Mouse (Mus musculus) lung, embryonic 16.5 days (tissue): ENCODE data around the gene Cryge. TPM values are rescaled to one million over a fixed set of nuclear protein-coding genes. Genes with fewer than 3 reads are reported as not detected.
A peak's percentile ranks its signal among the peaks of the same experiment; 100 is the strongest.

ENCODE experiments used
- ATAC-seq: fragments of 200-750 bp; cut with Nextera tagmentation; 2 replicates; pipeline ENCODE4 v1.8.0; 2017; ENCODE audit warnings: low read depth, mild to moderate bottlenecking, moderate library complexity
- H3K27ac ChIP-seq: fragments of 300-500 bp; sonication (generic); 2 replicates; pipeline ENCODE4 v1.5.1; 2014; ENCODE audit warnings: mild to moderate bottlenecking, control low read depth, low read length
- H3K27me3 ChIP-seq: fragments of 300-500 bp; sonication (generic); 2 replicates; pipeline ENCODE4 v1.6.1; 2014; ENCODE audit warnings: low read depth, low read length, mixed read lengths; ENCODE audit not compliant: control insufficient read depth, insufficient read depth
- H3K36me3 ChIP-seq: fragments of 300-500 bp; sonication (generic); 2 replicates; pipeline ENCODE4 v1.6.1; 2014; ENCODE audit warnings: low read length; ENCODE audit not compliant: control insufficient read depth, insufficient read depth
- H3K4me1 ChIP-seq: fragments of 300-500 bp; sonication (generic); replicated peaks from 2 replicates; pipeline ENCODE4 v1.6.1; 2014; ENCODE audit warnings: low read length, mixed read lengths; ENCODE audit not compliant: control insufficient read depth, insufficient read depth
- H3K4me2 ChIP-seq: fragments of 300-500 bp; sonication (generic); 2 replicates; pipeline ENCODE4 v1.6.1; 2014; ENCODE audit warnings: low read depth, low read length, control low read depth
- H3K4me3 ChIP-seq: fragments of 300-500 bp; sonication (generic); 2 replicates; pipeline ENCODE4 v1.5.1; 2014; ENCODE audit warnings: mild to moderate bottlenecking, low read length, control low read depth
- H3K9ac ChIP-seq: fragments of 300-500 bp; sonication (generic); 2 replicates; pipeline ENCODE4 v1.6.1; 2014; ENCODE audit warnings: low read length, control low read depth
- H3K9me3 ChIP-seq: fragments of 300-500 bp; sonication (generic); 2 replicates; pipeline ENCODE4 v1.6.1; 2016; ENCODE audit warnings: low read length; ENCODE audit not compliant: control insufficient read depth
- WGBS: fragments of 180-500 bp; shearing (Covaris S2); extraction: QIAGEN DNeasy Blood & Tissue Kit; methylation state at CpG from one replicate; pipeline ENCODE4 v1.1.7; 2014; 5-methylcytosine and 5-hydroxymethylcytosine counted together
- polyA plus RNA-seq: library from polyadenylated mRNA; unstranded; fragments of >200 nt; fragmentation: Nextera tagmentation; extraction: Ambion mirVana; gene quantifications from 2 replicates; pipeline ENCODE4 v1.2.1, GENCODE M21; 2015

Cryge gene
- polyA plus RNA-seq, 1 experiment from 2014 or later, result not detected

DNA sequence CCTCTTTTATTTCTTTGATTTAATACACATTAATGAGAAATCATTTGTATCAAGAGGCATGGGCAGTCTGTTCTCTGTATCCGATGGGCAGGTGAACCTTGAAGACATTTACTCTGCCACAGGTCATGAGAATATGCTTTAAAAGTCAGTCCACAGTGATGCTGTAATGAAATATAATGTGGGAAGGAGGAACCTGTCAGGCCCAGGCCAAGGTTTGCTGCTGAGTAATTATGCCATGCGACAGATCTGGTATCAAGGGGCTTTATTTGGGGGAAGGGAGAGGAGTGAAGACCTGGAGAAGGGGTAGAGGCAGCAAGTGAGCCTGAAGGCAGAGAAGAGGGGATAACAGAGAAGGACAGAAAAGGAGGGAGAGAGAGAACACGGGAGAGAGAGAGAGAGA lies 11.3 kb downstream of the Cryge start:
- Histone ChIP-seq H3K36me3 (no peaks in the 10 kb centered on the region), H3K27me3 (no peaks in the 10 kb centered on the region), H3K4me1 (no peaks in the 10 kb centered on the region), H3K9ac (no peak overlapping the region), H3K27ac (no peak overlapping the region), H3K4me2 (no peak overlapping the region), H3K9me3 (no peaks in the 10 kb centered on the region), H3K4me3 (no peak overlapping the region)
- no peak for ATAC-seq
- 61% methylated on average over 3 of the region's 3 CpGs for WGBS

GRCm38 (mm10) chr1:65037542-65037941 lies 13.4 kb downstream of the Cryge start:
- Histone ChIP-seq H3K4me3 (no peak overlapping the region), H3K4me1 (no peaks in the 10 kb centered on the region), H3K9me3 (no peaks in the 10 kb centered on the region), H3K27me3 (no peaks in the 10 kb centered on the region), H3K27ac (no peak overlapping the region), H3K4me2 (no peak overlapping the region), H3K9ac (no peak overlapping the region), H3K36me3 (no peaks in the 10 kb centered on the region)
- 26% methylated on average over 2 of the region's 2 CpGs for WGBS
- ATAC-seq, result no peak

DNA sequence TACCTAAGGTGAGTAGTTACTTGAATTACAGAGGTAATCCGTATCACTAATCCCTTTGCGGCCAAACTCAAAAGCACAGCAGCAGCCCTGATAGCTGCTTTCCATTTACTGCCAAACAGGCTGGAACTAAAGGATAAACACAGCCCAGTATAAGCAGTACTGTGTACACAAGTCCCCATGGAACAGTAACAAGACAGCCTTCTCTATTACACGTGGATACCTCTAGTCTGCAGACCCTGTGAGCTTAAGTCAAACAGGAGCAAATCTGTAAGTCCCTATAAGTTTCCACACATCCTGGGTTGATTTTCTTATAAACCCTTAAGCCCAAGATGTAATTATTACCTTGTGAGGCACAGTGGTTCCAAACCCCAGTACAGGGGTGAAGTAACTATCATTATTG lies 15.4 kb downstream of the Cryge start:
- Histone ChIP-seq H3K27me3 (no peaks in the 10 kb centered on the region), H3K4me1 (no peaks in the 10 kb centered on the region), H3K4me2 (no peak overlapping the region), H3K9me3 (no peaks in the 10 kb centered on the region), H3K27ac (no peak overlapping the region), H3K36me3 (no peaks in the 10 kb centered on the region), H3K4me3 (no peak overlapping the region), H3K9ac (no peak overlapping the region)
- no peak for ATAC-seq
- 27% methylated on average over 3 of the region's 3 CpGs for WGBS

- no peak within 1 kb of the TSS for H3K4me3 ChIP-seq
- H3K27me3 ChIP-seq, result no peaks in the 10 kb centered on the region
- no peak within 1 kb of the TSS for H3K27ac ChIP-seq
- no peak within 1 kb of the TSS for H3K4me2 ChIP-seq
- H3K36me3 ChIP-seq, result no peaks in the 10 kb centered on the region
- H3K4me1 ChIP-seq, result no peaks in the 10 kb centered on the region
- no peak within 1 kb of the TSS for H3K9ac ChIP-seq
- ATAC-seq, result no peak
- H3K9me3 ChIP-seq, result no peaks in the 10 kb centered on the region
These were observed 18.3 kb downstream of the Cryge start, which contains the start of gene Akr1cl for GRCm38 (mm10) chr1:65032641-65033040. Gene Akr1cl (minus strand): TSS chr1:65032759.

GRCm38 (mm10) chr1:65028206-65028605 lies 22.7 kb downstream of the Cryge start:
- no peak overlapping the region for H3K4me3 ChIP-seq
- no peaks in the 10 kb centered on the region for H3K4me1 ChIP-seq
- ATAC-seq, result no peak
- 70% methylated on average over 9 of the region's 9 CpGs for WGBS
- H3K36me3 ChIP-seq, result no peaks in the 10 kb centered on the region
- H3K9ac ChIP-seq, result no peak overlapping the region
- no peak overlapping the region for H3K27ac ChIP-seq
- no peak overlapping the region for H3K4me2 ChIP-seq
- no peaks in the 10 kb centered on the region for H3K27me3 ChIP-seq
- no peaks in the 10 kb centered on the region for H3K9me3 ChIP-seq

- WGBS, result 75% methylated on average over 4 of the region's 4 CpGs
- H3K27me3 ChIP-seq, result no peaks in the 10 kb centered on the region
- no peaks in the 10 kb centered on the region for H3K36me3 ChIP-seq
- H3K4me2 ChIP-seq, result no peak overlapping the region
- no peaks in the 10 kb centered on the region for H3K4me1 ChIP-seq
- H3K9ac ChIP-seq, result no peak overlapping the region
- no peak overlapping the region for H3K4me3 ChIP-seq
- no peak for ATAC-seq
- H3K9me3 ChIP-seq, result no peaks in the 10 kb centered on the region
- H3K27ac ChIP-seq, result no peak overlapping the region
These were observed 38.2 kb downstream of the Cryge start for GRCm38 (mm10) chr1:65012726-65013125.

DNA sequence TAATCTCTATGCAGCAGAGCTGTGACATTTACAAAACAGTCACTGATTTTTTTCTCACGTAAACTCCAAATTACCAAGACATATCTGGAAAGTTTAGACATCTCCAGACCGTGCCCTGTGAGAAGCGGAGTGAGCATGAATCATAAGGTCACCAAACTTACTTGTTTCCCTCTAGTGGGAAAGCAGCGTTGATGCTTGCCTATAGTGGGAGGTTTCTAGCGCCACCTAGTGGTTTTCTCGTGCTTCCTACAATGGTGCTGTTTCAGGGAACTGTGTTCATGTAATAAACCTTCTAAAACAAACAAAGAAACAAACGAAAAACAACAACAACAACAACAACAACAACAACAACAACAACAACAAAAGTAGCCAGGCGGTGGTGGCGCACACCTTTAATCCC lies 40.8 kb downstream of the Cryge start:
- Histone ChIP-seq H3K9ac (no peak overlapping the region), H3K4me3 (no peak overlapping the region), H3K27me3 (no peaks in the 10 kb centered on the region), H3K4me2 (no peak overlapping the region), H3K27ac (no peak overlapping the region), H3K36me3 (no peaks in the 10 kb centered on the region), H3K9me3 (0 out of 2 replicates have a peak, but pooled peaks cover 2% of the 10 kb centered on the region), H3K4me1 (no peaks in the 10 kb centered on the region)
- ATAC-seq, result peak; percentile 64; the same call in 1 of the 2 replicates
- 11% methylated on average over 9 of the region's 9 CpGs for WGBS

- Histone ChIP-seq H3K27ac (no peak overlapping the region), H3K4me3 (no peak overlapping the region), H3K9me3 (0 out of 2 replicates have a peak, but pooled peaks cover 2% of the 10 kb centered on the region), H3K9ac (no peak overlapping the region), H3K27me3 (no peaks in the 10 kb centered on the region), H3K4me1 (no peaks in the 10 kb centered on the region), H3K4me2 (no peak overlapping the region), H3K36me3 (no peaks in the 10 kb centered on the region)
- no peak for ATAC-seq
- 77% methylated on average over 6 of the region's 6 CpGs for WGBS
These were observed 45.4 kb downstream of the Cryge start for GRCm38 (mm10) chr1:65005575-65005974.

- Histone ChIP-seq H3K27me3 (no peaks in the 10 kb centered on the region), H3K27ac (no peak overlapping the region), H3K9ac (no peak overlapping the region), H3K36me3 (no peaks in the 10 kb centered on the region), H3K9me3 (0 out of 2 replicates have a peak, but pooled peaks cover 2% of the 10 kb centered on the region), H3K4me3 (no peak overlapping the region), H3K4me2 (no peak overlapping the region), H3K4me1 (no peaks in the 10 kb centered on the region)
- WGBS, result 50% methylated on average over 4 of the region's 4 CpGs
- no peak for ATAC-seq
These were observed 46.4 kb downstream of the Cryge start for GRCm38 (mm10) chr1:65004526-65004925.
